Mouse (Mus musculus): Measurements from ENCODE around the gene Shank2.

DNA sequence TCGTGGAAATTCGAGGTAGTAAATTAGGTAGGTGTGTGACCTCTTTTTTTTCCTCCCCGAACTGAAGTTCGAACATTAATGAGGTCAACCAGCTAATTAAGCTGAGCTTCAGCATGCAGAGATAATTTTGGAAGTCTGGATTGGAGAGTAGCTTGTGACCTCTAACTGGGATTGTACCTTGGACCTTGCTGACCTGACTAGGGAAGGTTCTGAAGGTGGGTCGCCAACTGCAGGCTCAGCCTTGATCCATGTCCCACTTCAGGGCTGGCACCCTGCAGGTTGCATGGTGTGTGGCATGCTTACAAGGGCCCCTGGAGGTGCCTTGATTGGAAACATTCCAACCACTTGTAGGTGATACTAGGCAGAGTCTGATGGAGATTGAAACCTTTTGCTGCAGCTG lies 21.7 kb upstream of the Shank2 start:
- TF ChIP-seq POLR2A (IDR thresholded peaks at IDR 0.05; ENCODE audit: control insufficient read depth in 1 of 2, insufficient read depth in 1 of 2, low read depth in 1 of 2, low read length in 2 of 2, poor library complexity in 1 of 2) (no peak), POLR2AphosphoS2 (IDR thresholded peaks at IDR 0.05; ENCODE audit: low read length) (no peak), CTCF (IDR thresholded peaks at IDR 0.05 in 2 of 3, conservative IDR thresholded peaks at IDR 0.05 in 1 of 3; ENCODE audit: control insufficient read depth in 1 of 3, insufficient read depth in 1 of 3, low read depth in 2 of 3, low read length in 3 of 3, poor library complexity in 1 of 3, severe bottlenecking in 1 of 3) (no peak), TCF12 (IDR thresholded peaks at IDR 0.05; ENCODE audit: low read depth, low read length) (no peak), MEF2A (IDR thresholded peaks at IDR 0.05; ENCODE audit: extremely low read depth, insufficient replicate concordance, low read depth, low read length, poor library complexity, severe bottlenecking) (no peak)
